Mouse (Mus musculus): Measurements from ENCODE around the gene Tex264. TPM values are rescaled to one million over a fixed set of nuclear protein-coding genes. Genes with fewer than 3 reads are reported as not detected.

The Tex264 gene
- polyA plus RNA-seq, 1 experiment = 87.2 TPM

DNA sequence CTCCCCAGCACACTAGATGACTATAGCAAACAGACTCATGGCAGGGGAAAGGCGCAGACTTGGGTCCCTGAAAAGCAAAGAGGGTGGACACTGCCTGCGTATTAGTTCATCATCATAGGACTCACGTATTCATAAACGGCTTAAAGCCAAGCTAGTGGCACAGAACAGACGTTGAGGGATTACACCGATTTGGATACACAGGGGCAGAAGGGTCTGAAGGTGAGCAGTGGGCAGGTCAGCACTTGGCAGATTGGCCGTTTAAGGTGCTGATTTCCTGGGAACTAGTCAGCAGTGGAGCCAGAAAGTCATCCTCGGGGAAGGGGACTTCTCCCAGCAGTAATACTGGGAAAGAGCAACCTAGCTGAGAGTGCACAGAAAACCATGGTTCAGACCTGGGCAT is 3.1 kb upstream of the Tex264 start:
- TF ChIP-seq GATA1 (IDR thresholded peaks at IDR 0.05; ENCODE audit: borderline replicate concordance, low read length) = no peak
- TF ChIP-seq FLI1 (IDR thresholded peaks at IDR 0.05; ENCODE audit: low read length) = no peak
- Histone ChIP-seq H3K4me3 (replicated peaks) (no peak overlapping the region), H3K36me3 (replicated peaks; ENCODE audit: low read length) (peaks cover 39% of the 10 kb centered on the region), H3K9me3 (no peaks in the 10 kb centered on the region), H3K4me1 (peaks cover 34% of the 10 kb centered on the region), H3K27me3 (replicated peaks) (no peaks in the 10 kb centered on the region)

DNA sequence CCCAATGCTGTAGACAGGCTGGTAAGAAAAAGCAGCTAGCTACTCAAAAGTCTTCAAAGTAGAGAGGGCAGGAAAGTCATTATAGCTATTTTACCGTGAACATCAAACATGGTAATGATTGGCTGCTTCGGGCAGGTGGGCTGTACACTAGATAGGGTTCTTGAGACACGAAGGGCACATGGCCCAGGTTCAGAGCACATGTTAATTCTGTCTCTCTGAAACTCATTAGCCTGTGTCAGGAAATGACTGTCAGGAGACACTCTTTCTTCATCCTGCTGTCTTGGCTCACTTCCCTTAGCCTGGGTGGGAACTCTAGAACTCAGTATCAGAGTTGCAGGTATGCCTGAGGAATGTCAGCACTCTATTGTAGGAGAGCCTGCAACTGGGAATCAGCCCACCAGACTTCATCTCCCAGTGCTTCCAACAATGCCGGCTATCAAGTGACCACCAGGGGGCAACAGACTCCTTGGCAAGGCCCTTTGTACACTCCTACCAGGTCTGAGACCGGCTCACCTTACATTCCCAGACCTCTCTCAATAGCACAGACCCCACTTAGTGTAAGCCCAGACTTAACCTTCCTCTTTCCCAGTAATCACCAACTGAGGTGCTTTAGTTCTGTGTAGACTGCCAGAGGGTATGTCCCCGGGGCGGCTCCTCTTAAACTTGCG is 1.4 kb upstream of the Tex264 start:
- Histone ChIP-seq H3K9me3 (no peaks in the 10 kb centered on the region), H3K4me1 (peaks cover 34% of the 10 kb centered on the region), H3K4me3 (replicated peaks) (peak overlapping the region; percentile 33), H3K27me3 (replicated peaks) (no peaks in the 10 kb centered on the region), H3K36me3 (replicated peaks; ENCODE audit: low read length) (peaks cover 30% of the 10 kb centered on the region)
- TF ChIP-seq FLI1 (IDR thresholded peaks at IDR 0.05; ENCODE audit: low read length) = no peak
- TF ChIP-seq GATA1 (IDR thresholded peaks at IDR 0.05; ENCODE audit: borderline replicate concordance, low read length) = no peak

DNA sequence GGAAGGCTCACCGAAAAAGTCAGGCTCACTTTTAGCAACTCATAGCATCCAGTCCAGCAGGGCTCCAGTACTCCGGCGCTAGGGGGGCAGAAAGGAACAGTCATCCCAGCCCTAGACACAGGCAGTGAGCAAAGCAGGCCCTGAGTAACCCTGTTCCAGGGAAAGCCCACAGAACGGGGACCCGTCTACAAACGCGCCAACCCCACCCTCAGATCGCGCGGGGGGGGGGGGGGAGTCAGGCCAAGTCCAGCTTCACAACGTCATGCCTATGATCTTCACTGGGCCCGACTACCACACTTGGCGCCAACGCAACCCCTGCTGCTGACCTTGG is 844 bp downstream of the Tex264 start:
- peaks cover 37% of the 10 kb centered on the region for H3K36me3 ChIP-seq (replicated peaks; ENCODE audit: low read length)
- peaks cover 34% of the 10 kb centered on the region for H3K4me1 ChIP-seq
- TF ChIP-seq FLI1 (IDR thresholded peaks at IDR 0.05; ENCODE audit: low read length) (no peak), GATA1 (IDR thresholded peaks at IDR 0.05; ENCODE audit: borderline replicate concordance, low read length) (no peak)
- H3K9me3 ChIP-seq = no peaks in the 10 kb centered on the region
- H3K27me3 ChIP-seq (replicated peaks) = no peaks in the 10 kb centered on the region
- H3K4me3 ChIP-seq (replicated peaks) = peak overlapping the region; percentile 93

DNA sequence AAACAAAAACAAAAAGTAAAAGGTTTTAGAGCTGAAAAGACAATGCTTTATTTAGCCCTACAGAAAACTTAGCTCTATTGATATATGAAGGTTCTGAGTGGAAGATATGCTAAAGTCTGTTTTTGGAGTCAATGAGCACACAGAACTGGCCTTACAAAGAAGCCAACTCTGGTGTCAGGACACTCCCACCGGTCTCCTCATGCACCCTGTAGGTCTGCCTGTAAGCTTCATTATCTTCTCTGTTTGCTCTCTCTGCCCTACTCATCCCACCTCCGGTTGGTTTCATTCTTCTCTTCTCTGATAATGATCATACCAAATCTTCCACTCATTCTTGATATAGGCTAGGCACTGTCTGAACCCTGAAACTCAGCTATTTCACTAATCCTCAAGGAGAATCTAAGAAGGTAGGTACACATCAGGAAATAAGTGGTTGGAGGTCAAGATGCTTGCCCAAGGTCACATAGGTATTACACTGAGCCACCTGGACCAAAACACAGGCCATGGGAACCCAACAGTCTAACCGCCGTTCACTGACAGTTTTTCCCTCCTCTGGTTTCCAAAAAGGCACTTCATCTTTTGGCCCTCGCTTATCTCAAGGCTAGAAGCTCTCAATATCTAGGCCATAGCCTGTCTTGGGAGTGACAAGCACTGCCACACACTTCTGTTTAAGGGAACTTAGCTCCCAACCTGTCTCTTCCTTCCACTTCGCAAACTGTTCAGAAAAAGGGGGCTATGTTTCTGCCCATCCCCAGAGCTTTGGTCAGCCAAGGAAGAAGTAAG is 1.4 kb downstream of the Tex264 start:
- Histone ChIP-seq H3K4me1 (peaks cover 38% of the 10 kb centered on the region), H3K27me3 (replicated peaks) (no peaks in the 10 kb centered on the region), H3K4me3 (replicated peaks) (peak overlapping the region; percentile 93), H3K36me3 (replicated peaks; ENCODE audit: low read length) (peaks cover 43% of the 10 kb centered on the region), H3K9me3 (no peaks in the 10 kb centered on the region)
- TF ChIP-seq GATA1 (IDR thresholded peaks at IDR 0.05; ENCODE audit: borderline replicate concordance, low read length) (no peak), FLI1 (IDR thresholded peaks at IDR 0.05; ENCODE audit: low read length) (no peak)

DNA sequence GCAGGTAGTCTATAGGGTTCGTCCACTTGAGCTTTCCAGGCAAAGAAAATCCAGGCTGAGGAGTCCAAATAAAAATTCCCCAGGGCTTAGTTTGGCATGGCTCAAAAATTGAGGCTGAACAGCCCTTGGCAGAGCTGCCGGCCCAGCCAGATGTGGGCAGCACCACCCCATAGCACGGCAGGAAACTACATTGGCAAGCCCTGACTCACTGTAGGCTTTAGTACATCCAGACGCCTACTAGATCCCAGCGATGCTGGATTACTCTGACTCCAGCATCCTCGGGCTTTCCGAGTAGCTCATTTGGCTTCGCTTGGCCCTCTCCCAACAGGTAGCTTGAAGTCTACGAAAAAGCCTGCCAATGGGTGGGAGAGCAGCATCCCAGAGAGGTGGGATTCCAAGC is 4.7 kb downstream of the Tex264 start:
- Histone ChIP-seq H3K9me3 (no peaks in the 10 kb centered on the region), H3K36me3 (replicated peaks; ENCODE audit: low read length) (peaks cover 68% of the 10 kb centered on the region), H3K27me3 (replicated peaks) (no peaks in the 10 kb centered on the region), H3K4me1 (peaks cover 34% of the 10 kb centered on the region), H3K4me3 (replicated peaks) (no peak overlapping the region)
- no peak for TF ChIP-seq GATA1 (IDR thresholded peaks at IDR 0.05; ENCODE audit: borderline replicate concordance, low read length)
- TF ChIP-seq FLI1 (IDR thresholded peaks at IDR 0.05; ENCODE audit: low read length) = no peak

DNA sequence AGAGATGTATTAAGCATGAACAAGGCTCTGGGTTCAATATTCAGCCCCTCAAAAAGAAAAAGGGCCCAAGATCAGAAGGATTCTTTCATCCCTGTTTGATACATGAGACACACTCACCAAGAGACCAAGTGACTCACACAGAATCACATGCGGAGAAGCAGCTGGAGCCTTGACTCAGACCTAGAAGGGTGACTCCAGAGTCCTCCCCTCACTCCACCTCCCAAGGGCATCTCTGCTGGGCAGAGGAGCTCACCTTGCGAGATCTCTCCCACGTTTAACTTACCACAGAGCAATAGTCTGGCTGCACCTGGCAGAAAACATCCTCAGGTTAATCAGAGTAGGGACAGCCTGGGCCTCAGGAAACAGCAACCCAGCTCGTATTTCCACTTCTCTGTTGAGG is 7.5 kb downstream of the Tex264 start:
- H3K4me3 ChIP-seq (replicated peaks) = no peak overlapping the region
- peaks cover 40% of the 10 kb centered on the region for H3K4me1 ChIP-seq
- no peaks in the 10 kb centered on the region for H3K9me3 ChIP-seq
- H3K27me3 ChIP-seq (replicated peaks) = no peaks in the 10 kb centered on the region
- peaks cover 93% of the 10 kb centered on the region for H3K36me3 ChIP-seq (replicated peaks; ENCODE audit: low read length)
- TF ChIP-seq GATA1 (IDR thresholded peaks at IDR 0.05; ENCODE audit: borderline replicate concordance, low read length) (no peak), FLI1 (IDR thresholded peaks at IDR 0.05; ENCODE audit: low read length) (no peak)

DNA sequence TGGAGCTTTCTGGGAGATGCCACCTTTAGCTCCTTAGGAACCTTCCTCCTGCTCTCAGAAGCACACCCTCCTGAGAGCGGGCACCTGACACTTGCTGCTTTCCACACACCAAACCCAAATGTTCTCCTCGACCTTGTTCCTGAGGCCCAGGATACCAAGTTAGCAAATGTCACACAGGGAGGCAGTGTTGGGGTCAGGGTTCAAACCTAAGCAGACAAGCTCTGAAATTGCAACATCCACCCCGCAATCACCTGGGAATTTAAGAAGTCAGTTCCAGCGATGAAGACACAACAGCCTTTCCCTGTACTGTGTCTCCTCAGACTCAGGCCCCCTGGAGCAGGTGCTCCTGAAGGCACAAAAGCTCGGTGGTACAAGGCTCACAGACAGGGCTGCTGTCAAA is 8.0 kb downstream of the Tex264 start:
- peaks cover 93% of the 10 kb centered on the region for H3K36me3 ChIP-seq (replicated peaks; ENCODE audit: low read length)
- no peaks in the 10 kb centered on the region for H3K27me3 ChIP-seq (replicated peaks)
- TF ChIP-seq GATA1 (IDR thresholded peaks at IDR 0.05; ENCODE audit: borderline replicate concordance, low read length) (no peak), FLI1 (IDR thresholded peaks at IDR 0.05; ENCODE audit: low read length) (no peak)
- H3K4me1 ChIP-seq = peaks cover 40% of the 10 kb centered on the region
- no peak overlapping the region for H3K4me3 ChIP-seq (replicated peaks)
- no peaks in the 10 kb centered on the region for H3K9me3 ChIP-seq

DNA sequence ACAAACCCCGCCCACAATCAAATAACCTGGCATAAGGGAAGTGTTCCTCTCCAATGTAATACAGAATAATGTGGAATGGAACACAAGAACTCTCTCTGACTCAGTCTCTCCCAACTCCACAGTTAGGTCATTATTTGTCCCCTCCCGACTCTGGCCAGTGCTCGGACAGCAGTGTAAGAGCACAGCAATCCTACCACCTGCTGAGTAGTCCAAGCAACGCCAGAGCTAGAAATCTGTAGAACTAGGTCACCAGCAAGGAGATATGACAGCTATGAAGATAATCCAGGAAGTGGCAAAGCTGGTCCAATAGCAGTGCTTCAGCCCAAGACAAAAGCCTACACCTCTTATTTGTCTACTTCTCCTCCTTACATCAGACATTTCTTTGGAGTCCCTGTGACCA is 9.2 kb downstream of the Tex264 start:
- TF ChIP-seq FLI1 (IDR thresholded peaks at IDR 0.05; ENCODE audit: low read length) = no peak
- TF ChIP-seq GATA1 (IDR thresholded peaks at IDR 0.05; ENCODE audit: borderline replicate concordance, low read length) = no peak

DNA sequence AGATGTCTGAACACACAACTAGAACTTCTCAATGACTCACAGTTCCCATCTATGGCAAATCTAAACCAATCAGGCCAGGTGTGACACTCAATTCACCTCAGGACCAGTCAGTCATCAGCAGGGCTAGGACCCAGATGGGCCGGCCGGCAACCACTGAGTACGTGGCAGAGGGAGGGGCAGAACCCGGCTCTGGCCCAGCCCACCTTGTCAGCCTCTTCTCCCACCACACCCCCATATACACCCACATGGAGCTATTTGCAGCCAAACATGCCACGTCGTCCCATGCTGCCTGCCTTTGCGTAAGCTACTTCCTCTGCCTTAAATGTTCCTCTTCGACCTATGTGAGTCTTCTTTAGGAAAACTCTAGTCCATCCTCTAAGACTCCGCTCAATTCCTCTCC is 9.8 kb downstream of the Tex264 start:
- peaks cover 50% of the 10 kb centered on the region for H3K4me1 ChIP-seq
- peaks cover 96% of the 10 kb centered on the region for H3K36me3 ChIP-seq (replicated peaks; ENCODE audit: low read length)
- H3K27me3 ChIP-seq (replicated peaks) = no peaks in the 10 kb centered on the region
- no peaks in the 10 kb centered on the region for H3K9me3 ChIP-seq
- no peak for TF ChIP-seq GATA1 (IDR thresholded peaks at IDR 0.05; ENCODE audit: borderline replicate concordance, low read length)
- TF ChIP-seq FLI1 (IDR thresholded peaks at IDR 0.05; ENCODE audit: low read length) = no peak
- no peak overlapping the region for H3K4me3 ChIP-seq (replicated peaks)

More for the DNA sequence above, 9.2 kb downstream of the Tex264 start:
- no peak overlapping the region for H3K4me3 ChIP-seq (replicated peaks)
- no peaks in the 10 kb centered on the region for H3K9me3 ChIP-seq
- no peaks in the 10 kb centered on the region for H3K27me3 ChIP-seq (replicated peaks)
- peaks cover 50% of the 10 kb centered on the region for H3K4me1 ChIP-seq
- peaks cover 96% of the 10 kb centered on the region for H3K36me3 ChIP-seq (replicated peaks; ENCODE audit: low read length)

DNA sequence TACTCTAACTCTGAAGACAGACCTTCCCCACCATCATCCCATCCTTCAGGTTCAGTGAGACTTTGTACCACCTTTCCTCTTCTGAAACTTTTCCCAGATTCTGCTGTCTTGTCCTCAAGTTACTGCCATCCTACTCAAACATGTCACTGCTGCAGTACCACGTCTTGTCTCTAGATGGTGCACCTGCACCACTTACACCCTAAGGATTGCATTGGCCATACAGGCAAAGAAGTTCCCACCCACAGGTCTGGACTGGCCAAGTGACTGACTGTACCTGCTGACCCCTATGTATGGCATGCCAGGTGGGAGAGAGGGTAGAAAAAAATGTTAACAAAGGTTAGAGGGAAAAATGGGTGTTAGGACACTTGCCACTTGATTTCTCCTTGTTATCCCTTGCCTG is 10.2 kb downstream of the Tex264 start:
- Histone ChIP-seq H3K9me3 (no peaks in the 10 kb centered on the region), H3K36me3 (replicated peaks; ENCODE audit: low read length) (peaks cover 96% of the 10 kb centered on the region), H3K4me1 (peaks cover 50% of the 10 kb centered on the region), H3K27me3 (replicated peaks) (no peaks in the 10 kb centered on the region), H3K4me3 (replicated peaks) (no peak overlapping the region)
- TF ChIP-seq FLI1 (IDR thresholded peaks at IDR 0.05; ENCODE audit: low read length) (no peak), GATA1 (IDR thresholded peaks at IDR 0.05; ENCODE audit: borderline replicate concordance, low read length) (no peak)

All from megakaryocyte, embryonic 14.5 days (primary cell).